Mouse (Mus musculus) limb, embryonic 15.5 days (tissue): ENCODE results near the gene Cops3. TPM values are rescaled to one million over a fixed set of nuclear protein-coding genes. Genes with fewer than 3 reads are reported as not detected.
"Not testable (repeated sequence)": the region's sequence is repeated elsewhere in the genome, so short reads cannot be mapped to it uniquely, and the experiment has no call there.

Experiments
- ATAC-seq: fragments of 200-750 bp; cut with Nextera tagmentation; 2 replicates; pipeline ENCODE4 v1.8.0; 2017; ENCODE audit warnings: low read depth, moderate TSS enrichment; ENCODE audit not compliant: insufficient number of reproducible peaks, low FRiP score, low TSS enrichment
- H3K27ac ChIP-seq: fragments of 300-500 bp; sonication (generic); 2 replicates; pipeline ENCODE4 v1.5.1; 2015; ENCODE audit warnings: moderate library complexity, mild to moderate bottlenecking, inconsistent platforms
- H3K27me3 ChIP-seq: fragments of 300-500 bp; sonication (generic); 2 replicates; pipeline ENCODE4 v1.6.1; 2015; ENCODE audit warnings: inconsistent platforms
- H3K36me3 ChIP-seq: fragments of 300-500 bp; sonication (generic); 2 replicates; pipeline ENCODE4 v1.6.1; 2015; ENCODE audit warnings: inconsistent platforms
- H3K4me1 ChIP-seq: fragments of 300-500 bp; sonication (generic); 2 replicates; pipeline ENCODE4 v1.6.1; 2015; ENCODE audit warnings: inconsistent platforms
- H3K4me2 ChIP-seq: fragments of 300-500 bp; sonication (generic); 2 replicates; pipeline ENCODE4 v1.6.1; 2015; ENCODE audit warnings: mild to moderate bottlenecking, inconsistent platforms
- H3K4me3 ChIP-seq: fragments of 300-500 bp; sonication (generic); 2 replicates; pipeline ENCODE4 v1.5.1; 2015; ENCODE audit warnings: mild to moderate bottlenecking, inconsistent platforms
- H3K9ac ChIP-seq: fragments of 300-500 bp; sonication (generic); 2 replicates; pipeline ENCODE4 v1.6.1; 2015; ENCODE audit warnings: inconsistent platforms
- H3K9me3 ChIP-seq: fragments of 300-500 bp; sonication (generic); 2 replicates; pipeline ENCODE4 v1.6.1; 2016; ENCODE audit warnings: inconsistent platforms
- WGBS: fragments of 180-500 bp; shearing (Covaris S2); methylation state at CpG from one replicate; pipeline ENCODE4 v1.1.7; 2015; 5-methylcytosine and 5-hydroxymethylcytosine counted together
- polyA plus RNA-seq: library from polyadenylated mRNA; unstranded; fragments of >200 nt; fragmentation: Nextera tagmentation; extraction: Ambion mirVana; gene quantifications from 2 replicates; pipeline ENCODE4 v1.2.1, GENCODE M21; 2015

Gene Cops3
- polyA plus RNA-seq, 1 experiment from 2014 or later = 177 TPM

- Histone ChIP-seq H3K36me3 (peaks cover 5% of the 10 kb centered on the region; the same call in 1 of the 2 replicates), H3K27me3 (no peaks in the 10 kb centered on the region), H3K9ac (no peak overlapping the region), H3K9me3 (no peaks in the 10 kb centered on the region), H3K27ac (no peak overlapping the region), H3K4me1 (peaks cover 9% of the 10 kb centered on the region; the same call in 1 of the 2 replicates), H3K4me3 (no peak overlapping the region), H3K4me2 (no peak overlapping the region)
- 96% methylated on average over 11 of the region's 11 CpGs for WGBS
- ATAC-seq = no peak
These were observed 6.7 kb upstream of the Cops3 start for GRCm38 (mm10) chr11:59846311-59846710.

- peak within 1 kb of the TSS; percentile 96 for H3K9ac ChIP-seq
- H3K4me2 ChIP-seq = peak within 1 kb of the TSS; percentile 58
- H3K4me3 ChIP-seq = peak within 1 kb of the TSS; percentile 100
- peaks cover 29% of the 10 kb centered on the region for H3K36me3 ChIP-seq
- 0% methylated on average over 22 of the region's 24 CpGs for WGBS
- peaks cover 15% of the 10 kb centered on the region for H3K4me1 ChIP-seq
- H3K27me3 ChIP-seq = no peaks in the 10 kb centered on the region
- peak; percentile 96 for ATAC-seq
- H3K9me3 ChIP-seq = no peaks in the 10 kb centered on the region
- peak within 1 kb of the TSS; percentile 99 for H3K27ac ChIP-seq
These were observed 605 bp downstream of the Cops3 start, which contains the start of gene Nt5m for GRCm38 (mm10) chr11:59839008-59839458. TSS of gene Nt5m (plus strand) at chr11:59839447.

GRCm38 (mm10) chr11:59838426-59838825 lies 1.2 kb downstream of the Cops3 start:
- no peaks in the 10 kb centered on the region for H3K27me3 ChIP-seq
- no peaks in the 10 kb centered on the region for H3K9me3 ChIP-seq
- H3K36me3 ChIP-seq = peaks cover 35% of the 10 kb centered on the region
- no peak for ATAC-seq
- peak overlapping the region; percentile 58 for H3K4me2 ChIP-seq
- H3K4me3 ChIP-seq = peak overlapping the region; percentile 100
- no peak overlapping the region for H3K27ac ChIP-seq
- peak overlapping the region; percentile 8; the same call in 1 of the 2 replicates for H3K9ac ChIP-seq
- peaks cover 15% of the 10 kb centered on the region for H3K4me1 ChIP-seq
- 55% methylated on average over 4 of the region's 4 CpGs for WGBS

GRCm38 (mm10) chr11:59837789-59838188 lies 1.8 kb downstream of the Cops3 start:
- WGBS = no CpG with 5 or more reads among the region's 1 CpGs
- 0 out of 2 replicates have a peak overlapping the region, but pooled peaks have one; percentile 58 for H3K4me2 ChIP-seq
- not testable (repeated sequence) for ATAC-seq, H3K9ac ChIP-seq, H3K27ac ChIP-seq, H3K27me3 ChIP-seq, H3K9me3 ChIP-seq, H3K4me3 ChIP-seq
- peaks cover 40% of the 10 kb centered on the region for H3K36me3 ChIP-seq
- H3K4me1 ChIP-seq = peaks cover 15% of the 10 kb centered on the region

GRCm38 (mm10) chr11:59821625-59822024 lies 18.0 kb downstream of the Cops3 start:
- no peak overlapping the region for H3K4me2 ChIP-seq
- H3K4me1 ChIP-seq = no peaks in the 10 kb centered on the region
- no peaks in the 10 kb centered on the region for H3K9me3 ChIP-seq
- no peaks in the 10 kb centered on the region for H3K27me3 ChIP-seq
- H3K9ac ChIP-seq = no peak overlapping the region
- no peak for ATAC-seq
- H3K4me3 ChIP-seq = no peak overlapping the region
- no peak overlapping the region for H3K27ac ChIP-seq
- H3K36me3 ChIP-seq = peaks cover 94% of the 10 kb centered on the region
- 91% methylated on average over 3 of the region's 3 CpGs for WGBS

- no peak for ATAC-seq
These were observed 21.7 kb downstream of the Cops3 start for GRCm38 (mm10) chr11:59817916-59818315.

GRCm38 (mm10) chr11:59815482-59816065 lies 24.1 kb downstream of the Cops3 start:
- Histone ChIP-seq H3K9ac (no peak overlapping the region), H3K4me1 (peaks cover 6% of the 10 kb centered on the region; the same call in 1 of the 2 replicates), H3K27me3 (no peaks in the 10 kb centered on the region), H3K4me2 (no peak overlapping the region), H3K27ac (no peak overlapping the region), H3K9me3 (no peaks in the 10 kb centered on the region), H3K4me3 (no peak overlapping the region), H3K36me3 (peaks cover 47% of the 10 kb centered on the region)
- no peak for ATAC-seq
- 87% methylated on average over 6 of the region's 6 CpGs for WGBS

More at GRCm38 (mm10) chr11:59817916-59818315, 21.7 kb downstream of the Cops3 start:
- H3K4me1 ChIP-seq = no peaks in the 10 kb centered on the region
- no peaks in the 10 kb centered on the region for H3K27me3 ChIP-seq
- WGBS = 99% methylated on average over 3 of the region's 3 CpGs
- H3K27ac ChIP-seq = no peak overlapping the region
- H3K9ac ChIP-seq = no peak overlapping the region
- no peaks in the 10 kb centered on the region for H3K9me3 ChIP-seq
- H3K4me3 ChIP-seq = no peak overlapping the region
- peaks cover 68% of the 10 kb centered on the region for H3K36me3 ChIP-seq
- H3K4me2 ChIP-seq = no peak overlapping the region

GRCm38 (mm10) chr11:59814936-59815335 lies 24.7 kb downstream of the Cops3 start:
- WGBS = 77% methylated on average over 6 of the region's 6 CpGs
- no peak overlapping the region for H3K9ac ChIP-seq

GRCm38 (mm10) chr11:59814311-59814710 lies 25.3 kb downstream of the Cops3 start:
- no peak overlapping the region for H3K9ac ChIP-seq
- no peak for ATAC-seq
- peaks cover 6% of the 10 kb centered on the region; the same call in 1 of the 2 replicates for H3K4me1 ChIP-seq
- no peaks in the 10 kb centered on the region for H3K9me3 ChIP-seq
- no peaks in the 10 kb centered on the region for H3K27me3 ChIP-seq
- H3K4me2 ChIP-seq = no peak overlapping the region
- WGBS = 90% methylated on average over 1 of the region's 1 CpGs
- H3K27ac ChIP-seq = no peak overlapping the region
- peaks cover 36% of the 10 kb centered on the region for H3K36me3 ChIP-seq
- no peak overlapping the region for H3K4me3 ChIP-seq

More at GRCm38 (mm10) chr11:59814936-59815335, 24.7 kb downstream of the Cops3 start:
- no peaks in the 10 kb centered on the region for H3K27me3 ChIP-seq
- peaks cover 41% of the 10 kb centered on the region for H3K36me3 ChIP-seq
- H3K4me3 ChIP-seq = no peak overlapping the region
- peaks cover 6% of the 10 kb centered on the region; the same call in 1 of the 2 replicates for H3K4me1 ChIP-seq
- no peak for ATAC-seq
- H3K27ac ChIP-seq = no peak overlapping the region
- no peaks in the 10 kb centered on the region for H3K9me3 ChIP-seq
- H3K4me2 ChIP-seq = no peak overlapping the region

GRCm38 (mm10) chr11:59813276-59813675 lies 26.4 kb downstream of the Cops3 start:
- 43% methylated on average over 3 of the region's 3 CpGs for WGBS
- H3K36me3 ChIP-seq = peaks cover 25% of the 10 kb centered on the region
- no peak overlapping the region for H3K9ac ChIP-seq
- H3K4me1 ChIP-seq = peaks cover 15% of the 10 kb centered on the region
- H3K27ac ChIP-seq = no peak overlapping the region
- no peak for ATAC-seq
- no peaks in the 10 kb centered on the region for H3K27me3 ChIP-seq
- no peak overlapping the region for H3K4me2 ChIP-seq
- H3K9me3 ChIP-seq = no peaks in the 10 kb centered on the region
- no peak overlapping the region for H3K4me3 ChIP-seq

GRCm38 (mm10) chr11:59811211-59811610 lies 28.4 kb downstream of the Cops3 start:
- no peak for ATAC-seq
- peak overlapping the region; percentile 38; the same call in 1 of the 2 replicates for H3K27ac ChIP-seq
- H3K36me3 ChIP-seq = peaks cover 22% of the 10 kb centered on the region
- peaks cover 19% of the 10 kb centered on the region for H3K4me1 ChIP-seq
- no peaks in the 10 kb centered on the region for H3K27me3 ChIP-seq
- WGBS = 47% methylated on average over 4 of the region's 4 CpGs
- H3K9ac ChIP-seq = no peak overlapping the region
- H3K4me2 ChIP-seq = no peak overlapping the region
- no peaks in the 10 kb centered on the region for H3K9me3 ChIP-seq
- no peak overlapping the region; the same call in 1 of the 2 replicates for H3K4me3 ChIP-seq

- H3K9me3 ChIP-seq = no peaks in the 10 kb centered on the region
- ATAC-seq = no peak
- H3K27me3 ChIP-seq = no peaks in the 10 kb centered on the region
- peak overlapping the region; percentile 98 for H3K27ac ChIP-seq
- peak overlapping the region; percentile 92 for H3K4me3 ChIP-seq
- peak overlapping the region; percentile 91; the same call in 1 of the 2 replicates for H3K9ac ChIP-seq
- H3K36me3 ChIP-seq = peaks cover 24% of the 10 kb centered on the region
- 61% methylated on average over 14 of the region's 14 CpGs for WGBS
- peaks cover 19% of the 10 kb centered on the region for H3K4me1 ChIP-seq
- peak overlapping the region; percentile 72 for H3K4me2 ChIP-seq
These were observed 29.0 kb downstream of the Cops3 start for GRCm38 (mm10) chr11:59810480-59811158.
